Mouse (Mus musculus) hindbrain, embryonic 16.5 days (tissue): Measurements from ENCODE around the gene Cryzl2. TPM values are rescaled to one million over a fixed set of nuclear protein-coding genes. Genes with fewer than 3 reads are reported as not detected.
A peak's percentile ranks its signal among the peaks of the same experiment; 100 is the strongest.

ENCODE experiments used
- ATAC-seq: fragments of 200-750 bp; cut with Nextera tagmentation; 2 replicates; pipeline ENCODE4 v1.8.0; 2017; ENCODE audit warnings: moderate TSS enrichment, moderate library complexity
- H3K27ac ChIP-seq: fragments of 300-500 bp; sonication (generic); 2 replicates; pipeline ENCODE4 v1.5.1; 2014; ENCODE audit warnings: low read depth, mild to moderate bottlenecking, control low read depth, low read length, moderate library complexity
- H3K27me3 ChIP-seq: fragments of 300-500 bp; sonication (generic); replicated peaks from 2 replicates; pipeline ENCODE4 v1.6.1; 2014; ENCODE audit warnings: low read length; ENCODE audit not compliant: control insufficient read depth, insufficient read depth
- H3K36me3 ChIP-seq: fragments of 300-500 bp; sonication (generic); 2 replicates; pipeline ENCODE4 v1.6.1; 2014; ENCODE audit warnings: mild to moderate bottlenecking, low read length, moderate library complexity, mixed read lengths; ENCODE audit not compliant: control insufficient read depth, insufficient read depth
- H3K4me1 ChIP-seq: fragments of 300-500 bp; sonication (generic); 2 replicates; pipeline ENCODE4 v1.6.1; 2014; ENCODE audit warnings: low read depth, low read length; ENCODE audit not compliant: control insufficient read depth, insufficient read depth
- H3K4me2 ChIP-seq: fragments of 300-500 bp; sonication (generic); 2 replicates; pipeline ENCODE4 v1.6.1; 2014; ENCODE audit warnings: mild to moderate bottlenecking, low read length, control low read depth, moderate library complexity
- H3K4me3 ChIP-seq: fragments of 300-500 bp; sonication (generic); 2 replicates; pipeline ENCODE4 v1.5.1; 2014; ENCODE audit warnings: mild to moderate bottlenecking, low read length, control low read depth, moderate library complexity
- H3K9ac ChIP-seq: fragments of 300-500 bp; sonication (generic); 2 replicates; pipeline ENCODE4 v1.6.1; 2014; ENCODE audit warnings: low read depth, mild to moderate bottlenecking, control low read depth, low read length, moderate library complexity
- H3K9me3 ChIP-seq: fragments of 300-500 bp; sonication (generic); 2 replicates; pipeline ENCODE4 v1.6.1; 2014; ENCODE audit warnings: mild to moderate bottlenecking, low read length, moderate library complexity; ENCODE audit not compliant: control insufficient read depth
- WGBS: fragments of 180-500 bp; shearing (Covaris S2); extraction: QIAGEN DNeasy Blood & Tissue Kit; methylation state at CpG from one replicate; pipeline ENCODE4 v1.1.7; 2014; 5-methylcytosine and 5-hydroxymethylcytosine counted together
- polyA plus RNA-seq: library from polyadenylated mRNA; unstranded; fragments of >200 nt; fragmentation: Nextera tagmentation; extraction: Ambion mirVana; gene quantifications from 2 replicates; pipeline ENCODE4 v1.2.1, GENCODE M21; 2015

Cryzl2 gene
- polyA plus RNA-seq, 1 experiment from 2014 or later, result 8.3 TPM

GRCm38 (mm10) chr1:157525692-157526354, 67.4 kb downstream of the Cryzl2 start:
- Histone ChIP-seq H3K9me3 (no peaks in the 10 kb centered on the region), H3K4me3 (no peak overlapping the region), H3K36me3 (no peaks in the 10 kb centered on the region), H3K9ac (no peak overlapping the region), H3K27me3 (no peaks in the 10 kb centered on the region), H3K27ac (no peak overlapping the region), H3K4me1 (no peaks in the 10 kb centered on the region), H3K4me2 (no peak overlapping the region)
- ATAC-seq, result no peak
- 88% methylated on average over 16 of the region's 16 CpGs for WGBS

- 70% methylated on average over 5 of the region's 5 CpGs for WGBS
- no peak overlapping the region for H3K4me3 ChIP-seq
- no peak overlapping the region for H3K4me2 ChIP-seq
- no peaks in the 10 kb centered on the region for H3K27me3 ChIP-seq
- H3K36me3 ChIP-seq, result no peaks in the 10 kb centered on the region
- H3K4me1 ChIP-seq, result no peaks in the 10 kb centered on the region
- H3K9me3 ChIP-seq, result no peaks in the 10 kb centered on the region
- no peak for ATAC-seq
- H3K9ac ChIP-seq, result no peak overlapping the region
- H3K27ac ChIP-seq, result no peak overlapping the region
Observed at GRCm38 (mm10) chr1:157526625-157527024, 68.2 kb downstream of the Cryzl2 start.

GRCm38 (mm10) chr1:157532826-157533460, 74.6 kb downstream of the Cryzl2 start:
- no peak overlapping the region for H3K4me3 ChIP-seq
- no peak overlapping the region for H3K27ac ChIP-seq
- H3K4me1 ChIP-seq, result no peaks in the 10 kb centered on the region
- H3K4me2 ChIP-seq, result no peak overlapping the region
- no peaks in the 10 kb centered on the region for H3K27me3 ChIP-seq
- H3K9ac ChIP-seq, result no peak overlapping the region
- H3K9me3 ChIP-seq, result no peaks in the 10 kb centered on the region
- WGBS, result 45% methylated on average over 8 of the region's 8 CpGs
- ATAC-seq, result no peak
- H3K36me3 ChIP-seq, result no peaks in the 10 kb centered on the region

- H3K27ac ChIP-seq, result no peak overlapping the region
- 62% methylated on average over 1 of the region's 1 CpGs for WGBS
- H3K36me3 ChIP-seq, result no peaks in the 10 kb centered on the region
- no peak overlapping the region for H3K4me2 ChIP-seq
- no peaks in the 10 kb centered on the region for H3K9me3 ChIP-seq
- H3K9ac ChIP-seq, result no peak overlapping the region
- ATAC-seq, result no peak
- H3K4me3 ChIP-seq, result no peak overlapping the region
- H3K4me1 ChIP-seq, result no peaks in the 10 kb centered on the region
- no peaks in the 10 kb centered on the region for H3K27me3 ChIP-seq
Observed at GRCm38 (mm10) chr1:157535571-157535970, 77.2 kb downstream of the Cryzl2 start.

- Histone ChIP-seq H3K36me3 (no peaks in the 10 kb centered on the region), H3K27me3 (no peaks in the 10 kb centered on the region), H3K4me3 (no peak overlapping the region), H3K27ac (no peak overlapping the region), H3K9me3 (no peaks in the 10 kb centered on the region), H3K4me2 (no peak overlapping the region), H3K9ac (no peak overlapping the region), H3K4me1 (no peaks in the 10 kb centered on the region)
- 7% methylated on average over 6 of the region's 6 CpGs for WGBS
- peak; percentile 42; the same call in 1 of the 2 replicates for ATAC-seq
Observed at GRCm38 (mm10) chr1:157536471-157536870, 78.1 kb downstream of the Cryzl2 start.

GRCm38 (mm10) chr1:157537636-157538035, 79.3 kb downstream of the Cryzl2 start:
- Histone ChIP-seq H3K27me3 (no peaks in the 10 kb centered on the region), H3K9me3 (no peaks in the 10 kb centered on the region), H3K9ac (no peak overlapping the region), H3K36me3 (no peaks in the 10 kb centered on the region), H3K27ac (no peak overlapping the region), H3K4me2 (no peak overlapping the region), H3K4me1 (no peaks in the 10 kb centered on the region), H3K4me3 (no peak overlapping the region)
- 92% methylated on average over 5 of the region's 5 CpGs for WGBS
- ATAC-seq, result no peak

Other genes starting within 250 kb of the Cryzl2 start
- gene Rasal2, start 46.0 kb upstream of the Cryzl2 start, polyA plus RNA-seq, result 35.4 and 37.1 TPM in 2 replicates
- 0.46 and 0.59 TPM in 2 replicates for gene Sec16b, start 48.2 kb downstream of the Cryzl2 start, polyA plus RNA-seq